Mouse (Mus musculus) ovary, postnatal 36 days (tissue): ENCODE measurements at regions not wholly inside any gene's neighbourhood (a gene's known extent, or its start where the extent isn't known, plus 50 kb on each side); places are given as distances from the start of the nearest gene placed in this dataset.

Experiments used
- DNase-seq: peaks from one replicate; pipeline ENCODE4 v3.0.0; 2022; ENCODE audit warnings: low spot score, mixed read lengths

DNA sequence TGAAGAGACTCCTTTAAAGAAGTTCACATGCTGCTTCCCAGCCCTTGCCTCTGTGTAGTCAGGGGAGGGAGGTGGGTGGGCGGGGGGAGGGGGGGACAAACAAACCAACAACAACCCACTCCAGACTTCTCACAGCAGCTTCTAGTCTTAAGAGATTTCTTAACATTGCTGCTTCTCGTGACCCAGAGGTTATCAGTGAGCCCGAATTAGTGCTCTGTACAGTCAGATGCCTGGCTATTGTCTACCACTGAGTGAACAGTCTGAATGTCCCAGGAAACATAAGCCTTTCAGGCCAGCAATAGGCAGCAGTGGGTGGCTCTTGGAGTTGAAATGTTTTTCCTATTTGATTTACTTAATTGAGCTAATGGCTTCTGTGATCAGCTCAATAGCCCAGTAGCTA, 202.2 kb upstream of the Nrp1 start:
- no peak for DNase-seq

- no peak for DNase-seq
Measured at GRCm38 (mm10) chr8:128162857-128163256, 195.5 kb upstream of the Nrp1 start.

DNA sequence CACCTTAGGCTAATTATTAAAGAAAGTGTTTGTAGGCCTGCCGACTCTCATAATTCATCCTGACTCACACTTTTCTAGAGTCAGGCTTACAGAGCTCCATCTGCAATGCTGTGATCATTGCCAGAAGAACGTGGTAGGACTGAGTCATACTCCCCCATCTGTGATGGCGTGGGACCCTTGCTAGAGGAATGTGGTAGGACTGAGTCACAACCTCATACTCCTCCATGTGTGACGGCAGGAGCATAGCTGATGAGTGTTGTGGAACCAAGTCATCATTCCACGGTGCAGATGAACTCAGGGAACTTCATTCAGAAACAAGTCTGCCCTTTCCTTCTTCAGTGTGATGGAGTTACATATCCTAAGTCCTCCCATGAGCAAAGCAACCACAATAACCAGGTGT, 193.4 kb upstream of the Nrp1 start:
- no peak for DNase-seq

GRCm38 (mm10) chr8:128165591-128165990, 192.8 kb upstream of the Nrp1 start:
- no peak for DNase-seq

DNA sequence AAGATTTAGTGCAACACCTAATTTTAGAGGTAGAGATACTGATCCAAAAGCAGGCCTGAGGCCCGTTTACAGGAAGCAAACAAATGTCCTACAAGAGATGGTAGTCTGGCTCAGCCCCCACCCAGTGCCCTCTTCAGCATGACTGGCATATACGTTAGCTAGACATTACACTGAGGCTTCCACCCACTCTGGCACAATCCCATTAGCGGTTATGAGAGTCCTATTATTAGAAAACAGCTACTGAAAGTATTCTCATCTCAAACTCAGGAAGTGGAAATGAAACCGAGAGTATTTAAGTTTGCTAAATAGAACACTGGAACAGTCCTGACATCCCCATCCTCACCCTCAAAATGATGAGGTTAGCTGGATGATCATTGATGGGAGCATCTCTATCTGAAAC, 192.3 kb upstream of the Nrp1 start:
- no peak for DNase-seq

DNA sequence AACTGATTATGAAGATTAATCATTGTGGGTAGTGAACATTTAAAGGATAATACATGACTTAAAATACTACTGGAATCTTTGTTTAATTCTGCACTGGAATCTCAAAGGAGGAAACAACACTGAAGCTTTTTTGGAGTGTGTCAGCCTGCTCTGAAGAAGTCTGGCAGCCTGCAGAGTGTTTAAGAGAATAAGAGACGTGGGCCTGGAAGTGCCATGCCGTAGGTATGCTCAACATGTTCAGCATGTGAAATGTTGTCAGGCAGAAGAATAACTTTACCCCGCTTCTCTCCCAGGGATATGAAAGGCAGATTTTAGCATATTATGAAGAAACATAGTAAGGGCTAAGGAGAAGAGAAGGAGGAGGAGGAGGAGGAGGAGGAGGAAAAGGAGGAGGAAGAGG, 189.6 kb upstream of the Nrp1 start:
- DNase-seq, result no peak

DNA sequence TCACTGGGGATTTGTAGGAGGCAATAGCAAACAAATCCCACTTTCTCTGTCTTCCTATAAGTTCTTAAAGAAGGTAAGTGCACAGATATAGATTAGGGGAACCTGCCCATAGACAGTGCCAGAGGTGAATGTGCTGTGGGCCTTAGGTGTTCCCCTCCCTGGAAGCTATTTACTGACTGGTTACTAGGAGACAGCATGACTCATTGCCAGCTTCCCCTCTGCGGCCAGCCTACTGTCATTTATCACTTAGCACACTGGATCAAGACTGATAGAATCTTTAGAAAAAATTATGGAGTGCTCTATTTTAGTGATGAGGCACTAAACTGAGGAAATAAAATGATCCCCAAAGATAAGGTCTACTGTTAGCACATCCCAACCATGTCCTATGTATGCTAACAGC, 187.3 kb upstream of the Nrp1 start:
- no peak for DNase-seq

GRCm38 (mm10) chr8:128180214-128180613, 178.2 kb upstream of the Nrp1 start:
- DNase-seq, result no peak

DNA sequence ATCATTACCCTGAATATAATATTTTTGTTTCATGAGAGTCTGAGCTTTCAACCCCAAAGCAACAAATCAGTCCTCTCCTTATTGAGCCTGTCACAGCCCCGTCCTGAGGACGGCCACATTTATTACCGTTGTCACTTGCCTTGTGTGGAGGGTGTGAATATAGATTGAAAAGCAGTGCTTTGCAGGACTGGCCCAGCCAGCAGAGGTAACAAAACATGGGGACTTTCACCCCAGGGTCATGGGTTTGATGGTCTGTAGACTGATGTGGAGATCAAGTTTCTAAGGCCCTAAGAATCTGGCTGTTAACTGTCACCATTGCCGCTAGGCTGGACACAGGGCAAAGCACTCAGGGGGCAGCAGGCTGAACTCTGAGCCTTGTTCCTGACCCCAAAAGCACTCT, 175.3 kb upstream of the Nrp1 start:
- no peak for DNase-seq

DNA sequence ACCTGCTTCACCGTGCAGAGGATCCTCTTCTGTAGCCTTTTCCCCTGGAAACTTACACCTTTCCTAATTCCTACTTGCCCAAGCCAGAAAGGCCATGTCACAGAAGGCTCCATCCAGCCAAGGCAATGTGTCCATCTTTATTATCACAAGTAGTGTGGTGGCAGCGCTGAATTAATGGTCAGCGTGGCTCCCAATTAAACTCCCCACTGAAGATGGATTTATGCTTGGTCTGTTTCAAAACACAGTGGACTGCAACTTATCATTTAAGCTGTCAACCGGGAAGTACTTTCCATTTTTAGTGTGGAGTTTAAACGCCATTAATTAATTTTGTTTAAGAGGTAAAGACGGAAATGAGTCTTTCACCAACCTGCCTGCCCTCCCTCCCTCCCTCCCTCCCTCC, 170.1 kb upstream of the Nrp1 start:
- no peak for DNase-seq

DNA sequence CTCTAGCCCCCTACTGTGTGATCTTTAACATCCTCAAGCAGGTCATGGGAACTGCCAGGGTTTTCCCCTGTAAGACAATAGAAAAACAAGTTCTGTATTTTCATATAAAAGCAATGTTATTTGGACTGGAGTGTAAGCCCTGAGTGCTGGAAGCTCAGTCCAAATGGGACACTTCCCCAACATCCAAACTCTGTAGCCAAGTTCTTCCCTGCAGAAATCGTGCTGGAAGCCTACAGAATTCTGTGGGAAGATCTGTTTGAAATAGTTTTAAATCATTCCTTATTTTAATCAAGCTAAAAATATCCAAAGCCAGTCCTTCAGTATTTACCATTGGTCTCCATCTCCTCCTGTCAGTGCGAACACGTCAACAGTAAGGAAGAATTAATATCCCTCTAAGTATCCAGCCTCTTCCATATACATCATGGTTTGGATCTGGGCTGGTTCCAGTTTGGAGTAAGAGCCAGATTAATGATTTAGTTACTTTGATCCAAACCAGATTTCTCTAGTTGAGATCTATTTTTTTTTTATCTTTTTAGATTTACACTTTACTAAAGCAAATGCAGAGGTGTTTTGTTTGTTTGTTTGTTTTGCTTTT, 165.0 kb upstream of the Nrp1 start:
- no peak for DNase-seq

DNA sequence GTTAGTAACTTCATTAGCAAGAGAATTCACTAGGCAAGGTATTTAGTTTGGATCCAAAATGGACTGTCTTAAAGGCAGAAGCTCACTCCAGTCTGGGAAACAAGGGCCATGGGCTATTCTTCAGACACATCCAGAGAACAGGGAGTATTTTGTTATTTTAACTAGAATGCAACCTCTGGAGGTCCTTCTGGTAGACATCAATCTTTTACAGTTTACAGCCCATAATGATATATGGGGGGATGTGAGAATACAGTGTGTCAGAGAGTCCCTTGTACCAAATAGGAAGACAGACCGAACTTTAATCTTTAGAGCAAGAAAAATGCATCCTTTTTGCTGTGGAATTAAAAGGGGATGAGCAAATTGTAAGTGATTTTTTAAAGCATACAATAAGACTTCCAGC, 157.6 kb upstream of the Nrp1 start:
- no peak for DNase-seq

DNA sequence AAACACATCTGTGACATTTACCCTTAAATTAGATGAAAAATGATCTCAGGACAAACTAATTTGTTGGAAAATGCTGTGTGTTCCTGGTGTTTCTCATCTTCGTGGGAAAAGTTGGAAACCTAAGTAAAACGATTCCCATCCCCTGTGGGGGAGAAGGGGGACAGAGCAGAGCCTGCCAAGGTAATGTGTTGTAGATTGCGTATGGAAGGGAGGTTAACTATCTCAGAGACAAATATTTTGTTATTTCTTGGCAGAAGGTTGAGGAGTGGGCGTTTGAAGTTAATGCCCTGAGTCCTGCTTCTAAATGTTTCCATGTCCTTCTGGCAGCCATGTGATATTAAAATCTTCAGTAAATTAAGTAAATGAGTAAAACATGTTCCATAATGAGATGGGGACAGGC, 156.8 kb upstream of the Nrp1 start:
- no peak for DNase-seq

GRCm38 (mm10) chr8:128202158-128202886, 156.1 kb upstream of the Nrp1 start:
- no peak for DNase-seq

- DNase-seq, result no peak
Measured at GRCm38 (mm10) chr8:128204803-128205202, 153.6 kb upstream of the Nrp1 start.

DNA sequence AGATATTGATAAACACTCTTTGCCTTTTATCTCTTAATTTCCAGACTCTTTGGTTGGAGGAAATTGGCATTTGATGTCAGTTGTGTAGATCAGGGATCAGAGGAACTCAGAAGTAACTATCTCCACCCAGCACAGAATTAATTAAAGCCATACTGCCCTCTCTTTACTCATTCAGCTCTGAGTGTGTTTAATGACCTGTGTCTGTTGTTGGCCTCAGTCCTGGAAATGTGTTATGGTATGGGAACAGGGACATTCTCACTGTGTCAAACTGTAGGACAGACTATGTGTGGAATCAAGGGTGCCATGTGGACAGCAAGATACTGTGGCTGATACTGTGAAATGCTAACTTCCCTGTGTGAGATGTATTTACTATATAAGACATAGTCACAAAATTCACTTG, 151.3 kb upstream of the Nrp1 start:
- DNase-seq, result no peak

- no peak for DNase-seq
Measured at GRCm38 (mm10) chr8:128210761-128211160, 147.6 kb upstream of the Nrp1 start.

- DNase-seq, result no peak
Measured at GRCm38 (mm10) chr8:128212223-128212622, 146.2 kb upstream of the Nrp1 start.

DNA sequence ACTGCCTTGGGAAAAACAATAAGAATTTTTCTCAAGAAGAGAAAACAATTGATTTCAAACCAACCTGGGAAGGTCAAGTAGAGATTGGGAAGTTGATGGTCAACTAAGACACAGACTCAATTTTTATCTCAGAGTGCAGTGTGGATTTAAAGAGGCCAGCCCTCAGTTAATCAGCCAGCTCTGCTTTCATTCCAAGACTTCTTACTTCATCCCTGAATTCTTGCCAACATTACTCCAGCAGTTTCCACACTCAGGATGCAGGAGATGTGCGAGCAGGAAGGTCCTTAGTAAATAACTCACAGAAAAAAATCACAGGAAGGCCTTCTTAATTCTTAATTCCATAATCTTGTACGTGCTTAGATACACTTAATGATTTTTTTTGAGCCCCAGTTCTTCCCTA, 144.1 kb upstream of the Nrp1 start:
- DNase-seq, result no peak

GRCm38 (mm10) chr8:128218886-128219285, 139.5 kb upstream of the Nrp1 start:
- DNase-seq, result no peak

GRCm38 (mm10) chr8:128219539-128219938, 138.9 kb upstream of the Nrp1 start:
- DNase-seq, result peak; percentile 34

DNA sequence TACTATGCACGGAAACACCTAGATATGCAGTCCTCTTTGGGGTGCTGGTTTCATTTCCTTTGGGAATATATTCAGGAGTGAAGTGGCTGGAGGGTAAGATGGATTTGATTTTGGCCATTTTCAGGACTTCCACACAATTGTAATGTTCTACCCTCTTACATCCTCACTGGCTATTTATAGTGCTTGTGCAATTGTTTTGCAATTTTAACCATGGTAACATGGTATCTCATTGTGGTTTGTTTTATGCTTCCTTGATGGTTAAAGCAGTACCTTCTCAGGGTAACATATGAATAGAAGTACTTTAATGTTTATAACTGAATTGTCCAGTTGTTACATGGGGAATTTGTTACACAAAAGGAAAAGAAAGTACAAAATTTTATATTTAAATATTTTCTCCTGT, 135.3 kb upstream of the Nrp1 start:
- no peak for DNase-seq

DNA sequence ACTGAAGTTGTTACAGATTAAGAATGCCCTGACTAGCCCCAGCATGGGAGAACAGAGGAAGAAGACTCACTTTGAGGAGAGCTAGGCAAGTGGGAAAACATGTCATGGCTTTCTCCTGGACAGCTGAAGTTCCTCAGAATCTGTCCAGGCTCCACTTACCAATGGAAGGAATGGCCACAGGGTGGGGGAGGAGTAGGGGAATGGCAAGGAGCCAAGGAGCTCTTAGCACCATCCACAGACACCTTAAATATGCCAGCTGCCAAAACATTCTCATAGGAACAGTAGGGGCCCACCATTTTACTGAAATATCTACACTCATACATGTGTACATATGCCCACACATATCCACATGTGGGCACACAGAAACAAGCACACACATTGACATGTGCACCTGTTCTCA, 134.9 kb upstream of the Nrp1 start:
- no peak for DNase-seq

- no peak for DNase-seq
Measured at GRCm38 (mm10) chr8:128225123-128225522, 133.3 kb upstream of the Nrp1 start.
